In the genomic region with DNA sequence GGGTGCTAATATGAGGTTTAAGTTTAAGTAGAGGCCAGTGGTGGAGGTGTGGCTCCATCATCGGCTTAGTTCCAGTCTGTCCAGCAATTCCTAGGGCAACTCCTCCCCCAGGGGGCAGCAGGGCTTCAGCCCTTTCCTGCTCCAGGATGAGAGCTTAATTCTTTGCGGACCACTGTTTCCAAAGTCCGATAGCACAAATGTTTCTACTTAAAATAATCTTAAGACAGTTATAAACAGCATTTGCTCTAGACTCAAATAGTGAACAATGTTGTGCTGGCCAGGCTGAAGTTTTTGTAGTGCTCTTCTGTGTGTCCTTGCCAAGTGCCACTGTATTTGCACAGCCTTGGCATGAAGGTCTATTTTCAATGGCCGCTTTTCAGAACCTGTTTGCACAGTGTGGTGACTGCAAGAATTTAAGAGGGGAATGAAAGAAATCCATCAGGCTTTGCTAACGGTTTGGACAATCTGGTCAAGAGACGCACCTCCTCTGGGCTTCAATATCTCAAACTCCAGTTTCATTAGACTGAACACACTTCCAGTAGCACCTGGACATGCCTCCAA, we compare ENCODE assay signal across 2 mouse cellular contexts.
TF ChIP-seq lines count a peak whose summit lies in the region.

No protein-coding gene starts in this region.

TF ChIP-seq in CH12.LX, 34 proteins besides CTCF, POLR2A, EP300 and RAD21:
- TF ChIP-seq PAX5 (IDR thresholded peaks at IDR 0.05; ENCODE audit: low read length): no peak
- TF ChIP-seq MAZ (IDR thresholded peaks at IDR 0.05; ENCODE audit: low read depth, low read length): no peak
- no peak for TF ChIP-seq ETS1 (conservative IDR thresholded peaks at IDR 0.05; ENCODE audit: low read depth, low read length)
- no peak for TF ChIP-seq MAX (IDR thresholded peaks at IDR 0.05; ENCODE audit: low read length)
- no peak for TF ChIP-seq MYC (IDR thresholded peaks at IDR 0.05; ENCODE audit: low read depth, low read length)
- TF ChIP-seq MEF2A (IDR thresholded peaks at IDR 0.05; ENCODE audit: borderline replicate concordance, low read depth, low read length): no peak
- TF ChIP-seq SMC3 (IDR thresholded peaks at IDR 0.05; ENCODE audit: low read depth, low read length): no peak

TF ChIP-seq in MEL, 35 proteins besides CTCF, POLR2A, EP300 and RAD21:
- TF ChIP-seq E2F4 (IDR thresholded peaks at IDR 0.05; ENCODE audit: borderline replicate concordance, low read depth, low read length): no peak
- TF ChIP-seq JUND (IDR thresholded peaks at IDR 0.05; ENCODE audit: low read depth, low read length): no peak
- no peak for TF ChIP-seq MYB (IDR thresholded peaks at IDR 0.05; ENCODE audit: low read depth, low read length)
- no peak for TF ChIP-seq KAT2A (conservative IDR thresholded peaks at IDR 0.05; ENCODE audit: low read depth, low read length)
- TF ChIP-seq NELFE (IDR thresholded peaks at IDR 0.05; ENCODE audit: low read depth, low read length): no peak
- no peak for TF ChIP-seq USF2 (IDR thresholded peaks at IDR 0.05; ENCODE audit: borderline replicate concordance in 1 of 2, insufficient read depth in 1 of 2, low read depth in 1 of 2, low read length in 2 of 2)
- no peak for TF ChIP-seq NRF1 (IDR thresholded peaks at IDR 0.05; ENCODE audit: insufficient read depth, low read depth, low read length, poor library complexity, severe bottlenecking)
- no peak for TF ChIP-seq USF1 (IDR thresholded peaks at IDR 0.05; ENCODE audit: low read depth, low read length)
